Mouse (Mus musculus) hindbrain, embryonic 13.5 days (tissue): ENCODE measurements at regions not wholly inside any gene's neighbourhood (a gene's known extent, or its start where the extent isn't known, plus 50 kb on each side); places are given as distances from the start of the nearest gene placed in this dataset.

ENCODE experiments used
- ATAC-seq: fragments of 200-750 bp; cut with Nextera tagmentation; 2 replicates; pipeline ENCODE4 v1.8.0; 2017; ENCODE audit warnings: moderate TSS enrichment; ENCODE audit not compliant: low FRiP score
- H3K27ac ChIP-seq: fragments of 300-500 bp; sonication (generic); 2 replicates; pipeline ENCODE4 v1.5.1; 2015; ENCODE audit warnings: inconsistent platforms, mild to moderate bottlenecking, moderate library complexity
- H3K27me3 ChIP-seq: fragments of 300-500 bp; sonication (generic); 2 replicates; pipeline ENCODE4 v1.6.1; 2015; ENCODE audit warnings: mild to moderate bottlenecking, inconsistent platforms
- H3K36me3 ChIP-seq: fragments of 300-500 bp; sonication (generic); 2 replicates; pipeline ENCODE4 v1.6.1; 2015; ENCODE audit warnings: mild to moderate bottlenecking, inconsistent platforms
- H3K4me1 ChIP-seq: fragments of 300-500 bp; sonication (generic); replicated peaks from 2 replicates; pipeline ENCODE4 v1.6.1; 2015; ENCODE audit warnings: inconsistent platforms
- H3K4me2 ChIP-seq: fragments of 300-500 bp; sonication (generic); 2 replicates; pipeline ENCODE4 v1.6.1; 2015; ENCODE audit warnings: inconsistent platforms, mild to moderate bottlenecking, moderate library complexity
- H3K4me3 ChIP-seq: fragments of 300-500 bp; sonication (generic); 2 replicates; pipeline ENCODE4 v1.5.1; 2015; ENCODE audit warnings: mild to moderate bottlenecking, inconsistent platforms
- H3K9ac ChIP-seq: fragments of 300-500 bp; sonication (generic); 2 replicates; pipeline ENCODE4 v1.6.1; 2015; ENCODE audit warnings: mild to moderate bottlenecking, inconsistent platforms
- H3K9me3 ChIP-seq: fragments of 300-500 bp; sonication (generic); 2 replicates; pipeline ENCODE4 v1.6.1; 2016; ENCODE audit warnings: inconsistent platforms
- WGBS: fragments of 180-500 bp; shearing (Covaris S2); methylation state at CpG from one replicate; pipeline ENCODE4 v1.1.7; 2015; 5-methylcytosine and 5-hydroxymethylcytosine counted together

- Histone ChIP-seq H3K4me2 (no peak overlapping the region), H3K36me3 (no peaks in the 10 kb centered on the region), H3K9ac (no peak overlapping the region), H3K27me3 (no peaks in the 10 kb centered on the region), H3K4me1 (no peaks in the 10 kb centered on the region), H3K27ac (no peak overlapping the region), H3K9me3 (no peaks in the 10 kb centered on the region), H3K4me3 (no peak overlapping the region)
- 91% methylated on average over 14 of the region's 14 CpGs for WGBS
- no peak for ATAC-seq
Measured at GRCm38 (mm10) chr8:103880431-103881145, 220.8 kb upstream of the Cdh5 start.

DNA sequence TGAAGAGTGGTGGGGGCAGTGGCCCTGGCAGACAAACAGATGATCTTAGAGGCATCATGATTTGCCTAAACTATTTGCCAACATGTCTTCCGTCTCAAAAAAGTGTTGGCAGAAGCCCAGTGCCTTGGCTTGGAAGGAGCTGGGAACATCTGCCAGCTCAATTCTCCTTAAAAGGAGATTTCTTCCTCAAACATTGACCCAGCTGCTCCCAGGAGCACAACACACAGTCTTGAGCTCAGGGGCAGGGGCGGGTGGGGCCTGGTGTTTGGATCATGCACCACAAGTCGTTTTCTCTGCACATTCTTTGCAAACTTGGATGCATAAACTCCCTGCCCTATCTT, 220.3 kb upstream of the Cdh5 start:
- H3K4me1 ChIP-seq = no peaks in the 10 kb centered on the region
- ATAC-seq = no peak
- H3K36me3 ChIP-seq = no peaks in the 10 kb centered on the region
- 86% methylated on average over 3 of the region's 3 CpGs for WGBS
- H3K27me3 ChIP-seq = no peaks in the 10 kb centered on the region
- no peaks in the 10 kb centered on the region for H3K9me3 ChIP-seq
- no peak overlapping the region for H3K9ac ChIP-seq
- H3K4me2 ChIP-seq = no peak overlapping the region
- H3K4me3 ChIP-seq = no peak overlapping the region
- no peak overlapping the region for H3K27ac ChIP-seq

- Histone ChIP-seq H3K9me3 (no peaks in the 10 kb centered on the region), H3K27me3 (no peaks in the 10 kb centered on the region), H3K36me3 (no peaks in the 10 kb centered on the region), H3K9ac (no peak overlapping the region), H3K4me3 (no peak overlapping the region), H3K4me2 (no peak overlapping the region), H3K4me1 (no peaks in the 10 kb centered on the region), H3K27ac (no peak overlapping the region)
- 91% methylated on average over 12 of the region's 12 CpGs for WGBS
- no peak for ATAC-seq
Measured at GRCm38 (mm10) chr8:103884873-103885780, 216.3 kb upstream of the Cdh5 start.

DNA sequence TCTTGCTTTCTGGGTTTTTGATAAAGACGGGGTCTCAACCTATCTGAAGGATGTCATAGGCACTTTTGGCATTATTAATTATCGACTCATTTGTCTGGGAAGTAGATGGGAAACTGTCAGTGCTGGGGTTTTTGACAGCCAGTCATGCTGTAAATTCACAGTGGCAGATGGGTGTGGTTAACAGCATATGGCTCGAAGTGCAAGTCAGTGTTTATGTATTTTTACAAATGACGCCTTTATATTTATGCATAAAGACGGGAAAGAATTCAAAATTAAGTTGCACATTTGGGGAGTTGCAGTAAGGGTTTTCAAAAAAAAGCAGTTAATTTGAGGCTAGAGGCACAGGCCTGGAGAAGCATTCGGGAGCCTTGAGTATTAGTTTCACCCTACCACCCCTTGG, 206.8 kb upstream of the Cdh5 start:
- no peaks in the 10 kb centered on the region for H3K9me3 ChIP-seq

DNA sequence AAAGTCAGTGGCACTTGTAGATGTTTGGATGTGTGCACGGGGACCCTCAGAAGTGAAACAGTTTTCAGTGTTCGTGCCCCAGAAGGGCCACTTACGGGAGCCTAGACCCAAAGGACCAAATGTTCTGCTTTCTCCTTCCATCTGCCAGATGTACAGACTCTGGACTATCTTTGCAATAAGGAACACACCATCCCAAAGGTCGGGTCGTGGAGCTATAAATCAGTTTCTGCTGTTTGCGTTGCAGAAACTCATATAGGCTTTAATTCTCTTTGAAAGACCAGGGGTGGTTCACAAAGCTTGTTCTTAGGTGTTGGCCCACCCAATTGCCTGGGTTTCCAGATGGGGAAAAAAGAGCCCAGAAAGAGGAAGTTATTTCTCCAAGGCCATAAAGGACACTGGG, 206.3 kb upstream of the Cdh5 start:
- Histone ChIP-seq H3K9me3 (no peaks in the 10 kb centered on the region), H3K4me3 (no peak overlapping the region), H3K9ac (no peak overlapping the region), H3K27me3 (no peaks in the 10 kb centered on the region), H3K4me2 (no peak overlapping the region), H3K4me1 (no peaks in the 10 kb centered on the region), H3K36me3 (no peaks in the 10 kb centered on the region), H3K27ac (no peak overlapping the region)
- 92% methylated on average over 6 of the region's 6 CpGs for WGBS
- ATAC-seq = no peak

More for the DNA sequence above, 206.8 kb upstream of the Cdh5 start:
- Histone ChIP-seq H3K27me3 (no peaks in the 10 kb centered on the region), H3K4me2 (no peak overlapping the region), H3K27ac (no peak overlapping the region), H3K4me3 (no peak overlapping the region), H3K4me1 (no peaks in the 10 kb centered on the region), H3K9ac (no peak overlapping the region), H3K36me3 (no peaks in the 10 kb centered on the region)
- no peak for ATAC-seq
- WGBS = 86% methylated on average over 6 of the region's 6 CpGs

GRCm38 (mm10) chr8:103897463-103897862, 204.0 kb upstream of the Cdh5 start:
- H3K9ac ChIP-seq = no peak overlapping the region
- no peak overlapping the region for H3K4me3 ChIP-seq
- WGBS = 87% methylated on average over 7 of the region's 7 CpGs
- no peaks in the 10 kb centered on the region for H3K9me3 ChIP-seq
- no peak overlapping the region for H3K27ac ChIP-seq
- H3K4me2 ChIP-seq = no peak overlapping the region
- ATAC-seq = no peak
- H3K27me3 ChIP-seq = no peaks in the 10 kb centered on the region
- no peaks in the 10 kb centered on the region for H3K36me3 ChIP-seq
- no peaks in the 10 kb centered on the region for H3K4me1 ChIP-seq

- no peak overlapping the region for H3K9ac ChIP-seq
- H3K27me3 ChIP-seq = no peaks in the 10 kb centered on the region
- no peak for ATAC-seq
- 76% methylated on average over 1 of the region's 1 CpGs for WGBS
- H3K9me3 ChIP-seq = no peaks in the 10 kb centered on the region
- no peak overlapping the region for H3K4me3 ChIP-seq
- no peaks in the 10 kb centered on the region for H3K4me1 ChIP-seq
- H3K27ac ChIP-seq = no peak overlapping the region
- H3K4me2 ChIP-seq = no peak overlapping the region
- no peaks in the 10 kb centered on the region for H3K36me3 ChIP-seq
Measured at GRCm38 (mm10) chr8:103902516-103902915, 198.9 kb upstream of the Cdh5 start.

DNA sequence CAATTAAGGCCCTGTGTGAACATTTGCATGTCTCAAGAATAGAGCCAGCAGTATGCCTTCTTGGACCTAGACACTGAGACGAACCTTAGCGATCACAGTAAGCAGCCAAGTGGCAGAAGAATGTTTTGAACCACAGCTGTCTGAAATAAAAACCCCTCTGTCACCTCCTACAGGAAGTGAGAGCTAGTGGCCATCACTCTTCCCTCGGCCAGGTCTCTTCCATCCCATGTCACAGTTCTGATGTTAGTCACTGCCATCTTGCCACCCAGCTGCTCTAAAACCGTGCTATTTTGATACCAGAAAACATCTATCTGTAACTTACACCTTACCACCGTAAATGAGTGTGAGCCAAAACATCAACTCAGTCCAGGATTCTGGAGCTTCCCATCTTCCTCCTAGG, 197.8 kb upstream of the Cdh5 start:
- H3K4me3 ChIP-seq = no peak overlapping the region
- H3K36me3 ChIP-seq = no peaks in the 10 kb centered on the region
- H3K27me3 ChIP-seq = no peaks in the 10 kb centered on the region
- H3K27ac ChIP-seq = no peak overlapping the region
- H3K9ac ChIP-seq = no peak overlapping the region
- H3K4me2 ChIP-seq = no peak overlapping the region
- no peaks in the 10 kb centered on the region for H3K4me1 ChIP-seq
- H3K9me3 ChIP-seq = no peaks in the 10 kb centered on the region
- no peak for ATAC-seq
- 86% methylated on average over 5 of the region's 5 CpGs for WGBS

DNA sequence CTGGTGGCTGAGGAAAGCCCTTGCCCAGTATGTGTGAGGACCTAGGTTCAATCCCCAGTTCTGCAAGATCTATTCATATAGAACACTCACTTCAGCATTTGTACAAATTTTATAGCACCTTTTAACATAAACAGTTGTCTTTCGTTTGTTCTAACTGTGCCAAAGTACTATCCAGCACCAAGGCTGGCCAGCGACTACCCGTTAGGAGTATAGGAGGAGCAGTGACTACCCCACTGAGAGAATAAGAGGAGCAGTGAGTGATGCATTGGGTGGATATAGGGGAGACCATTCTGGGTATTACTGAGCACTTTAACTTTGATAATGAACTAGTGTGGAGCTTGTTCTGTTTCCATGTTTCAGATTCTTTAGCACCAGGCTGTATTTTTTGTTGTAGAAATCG, 193.8 kb upstream of the Cdh5 start:
- no peak overlapping the region for H3K4me2 ChIP-seq
- H3K9ac ChIP-seq = no peak overlapping the region
- no peaks in the 10 kb centered on the region for H3K4me1 ChIP-seq
- no peak overlapping the region for H3K27ac ChIP-seq
- no peak overlapping the region for H3K4me3 ChIP-seq
- H3K36me3 ChIP-seq = no peaks in the 10 kb centered on the region
- 87% methylated on average over 4 of the region's 4 CpGs for WGBS
- no peak for ATAC-seq
- H3K27me3 ChIP-seq = no peaks in the 10 kb centered on the region
- no peaks in the 10 kb centered on the region for H3K9me3 ChIP-seq

- Histone ChIP-seq H3K4me1 (0 out of 2 replicates have a peak, but pooled peaks cover 4% of the 10 kb centered on the region), H3K4me3 (no peak overlapping the region), H3K9me3 (no peaks in the 10 kb centered on the region), H3K4me2 (no peak overlapping the region), H3K9ac (no peak overlapping the region), H3K36me3 (no peaks in the 10 kb centered on the region), H3K27ac (no peak overlapping the region), H3K27me3 (no peaks in the 10 kb centered on the region)
- WGBS = 64% methylated on average over 2 of the region's 2 CpGs
- no peak for ATAC-seq
Measured at GRCm38 (mm10) chr8:103911287-103912015, 190.0 kb upstream of the Cdh5 start.

- 84% methylated on average over 9 of the region's 9 CpGs for WGBS
- Histone ChIP-seq H3K4me1 (0 out of 2 replicates have a peak, but pooled peaks cover 4% of the 10 kb centered on the region), H3K9ac (no peak overlapping the region), H3K27me3 (no peaks in the 10 kb centered on the region), H3K9me3 (no peaks in the 10 kb centered on the region), H3K4me2 (no peak overlapping the region), H3K27ac (no peak overlapping the region), H3K4me3 (no peak overlapping the region), H3K36me3 (no peaks in the 10 kb centered on the region)
- ATAC-seq = 0 out of 2 replicates have a peak, but pooled peaks have one; percentile 25
Measured at GRCm38 (mm10) chr8:103912983-103913926, 188.2 kb upstream of the Cdh5 start.
